Mouse (Mus musculus) lung, embryonic 16.5 days (tissue): ENCODE measurements around the gene Mlf2. TPM values are rescaled to one million over a fixed set of nuclear protein-coding genes. Genes with fewer than 3 reads are reported as not detected.

Experiments
- ATAC-seq: fragments of 200-750 bp; cut with Nextera tagmentation; 2 replicates; pipeline ENCODE4 v1.8.0; 2017; ENCODE audit warnings: low read depth, mild to moderate bottlenecking, moderate library complexity
- H3K27ac ChIP-seq: fragments of 300-500 bp; sonication (generic); 2 replicates; pipeline ENCODE4 v1.5.1; 2014; ENCODE audit warnings: mild to moderate bottlenecking, control low read depth, low read length
- H3K27me3 ChIP-seq: fragments of 300-500 bp; sonication (generic); 2 replicates; pipeline ENCODE4 v1.6.1; 2014; ENCODE audit warnings: low read depth, low read length, mixed read lengths; ENCODE audit not compliant: control insufficient read depth, insufficient read depth
- H3K36me3 ChIP-seq: fragments of 300-500 bp; sonication (generic); 2 replicates; pipeline ENCODE4 v1.6.1; 2014; ENCODE audit warnings: low read length; ENCODE audit not compliant: control insufficient read depth, insufficient read depth
- H3K4me1 ChIP-seq: fragments of 300-500 bp; sonication (generic); replicated peaks from 2 replicates; pipeline ENCODE4 v1.6.1; 2014; ENCODE audit warnings: low read length, mixed read lengths; ENCODE audit not compliant: control insufficient read depth, insufficient read depth
- H3K4me2 ChIP-seq: fragments of 300-500 bp; sonication (generic); 2 replicates; pipeline ENCODE4 v1.6.1; 2014; ENCODE audit warnings: low read depth, low read length, control low read depth
- H3K4me3 ChIP-seq: fragments of 300-500 bp; sonication (generic); 2 replicates; pipeline ENCODE4 v1.5.1; 2014; ENCODE audit warnings: mild to moderate bottlenecking, low read length, control low read depth
- H3K9ac ChIP-seq: fragments of 300-500 bp; sonication (generic); 2 replicates; pipeline ENCODE4 v1.6.1; 2014; ENCODE audit warnings: low read length, control low read depth
- H3K9me3 ChIP-seq: fragments of 300-500 bp; sonication (generic); 2 replicates; pipeline ENCODE4 v1.6.1; 2016; ENCODE audit warnings: low read length; ENCODE audit not compliant: control insufficient read depth
- WGBS: fragments of 180-500 bp; shearing (Covaris S2); extraction: QIAGEN DNeasy Blood & Tissue Kit; methylation state at CpG from one replicate; pipeline ENCODE4 v1.1.7; 2014; 5-methylcytosine and 5-hydroxymethylcytosine counted together
- polyA plus RNA-seq: library from polyadenylated mRNA; unstranded; fragments of >200 nt; fragmentation: Nextera tagmentation; extraction: Ambion mirVana; gene quantifications from 2 replicates; pipeline ENCODE4 v1.2.1, GENCODE M21; 2015

Gene Mlf2
- polyA plus RNA-seq, 1 experiment from 2014 or later, result 323 TPM

GRCm38 (mm10) chr6:124966466-124967118, 35.4 kb downstream of the Mlf2 start:
- Histone ChIP-seq H3K9me3 (no peaks in the 10 kb centered on the region), H3K27ac (no peak overlapping the region), H3K4me3 (peak overlapping the region; percentile 80), H3K4me1 (peaks cover 11% of the 10 kb centered on the region), H3K36me3 (peaks cover under 1% of the 10 kb centered on the region; the same call in 1 of the 2 replicates), H3K4me2 (peak overlapping the region; percentile 63), H3K27me3 (no peaks in the 10 kb centered on the region), H3K9ac (peak overlapping the region; percentile 89)
- 89% methylated on average over 7 of the region's 7 CpGs for WGBS
- ATAC-seq, result no peak

GRCm38 (mm10) chr6:124967766-124968165, 36.6 kb downstream of the Mlf2 start:
- ATAC-seq, result no peak
- 69% methylated on average over 4 of the region's 4 CpGs for WGBS

More at GRCm38 (mm10) chr6:124967766-124968165, 36.6 kb downstream of the Mlf2 start:
- Histone ChIP-seq H3K4me1 (peaks cover 11% of the 10 kb centered on the region), H3K27me3 (no peaks in the 10 kb centered on the region), H3K27ac (no peak overlapping the region), H3K4me3 (no peak overlapping the region), H3K9me3 (no peaks in the 10 kb centered on the region), H3K4me2 (no peak overlapping the region), H3K9ac (no peak overlapping the region), H3K36me3 (no peaks in the 10 kb centered on the region)

Other genes starting within 250 kb of the Mlf2 start
- gene Emg1, start 219.2 kb upstream of the Mlf2 start, polyA plus RNA-seq, result 188 and 192 TPM in 2 replicates
- 254 and 278 TPM in 2 replicates for gene Phb2, start 219.1 kb upstream of the Mlf2 start, polyA plus RNA-seq
- 21.3 and 27.3 TPM in 2 replicates for gene Ptpn6, start 192.7 kb upstream of the Mlf2 start, polyA plus RNA-seq
- 430 and 446 TPM in 2 replicates for gene Grcc10, start 190.0 kb upstream of the Mlf2 start, polyA plus RNA-seq
- gene Gm45234, start 175.4 kb upstream of the Mlf2 start, polyA plus RNA-seq, result not detected in 2 replicates
- 14.0 and 14.7 TPM in 2 replicates for gene Atn1, start 174.9 kb upstream of the Mlf2 start, polyA plus RNA-seq
- gene Eno2, start 161.7 kb upstream of the Mlf2 start, polyA plus RNA-seq, result 3.5 and 4.7 TPM in 2 replicates
- gene Lrrc23, start 151.7 kb upstream of the Mlf2 start, polyA plus RNA-seq, result 34.0 and 44.7 TPM in 2 replicates
- 13.6 and 14.2 TPM in 2 replicates for gene Spsb2, start 122.7 kb upstream of the Mlf2 start, polyA plus RNA-seq
- gene Tpi1, start 117.1 kb upstream of the Mlf2 start, polyA plus RNA-seq, result 680 and 700 TPM in 2 replicates
- 138 and 139 TPM in 2 replicates for gene Usp5, start 101.9 kb upstream of the Mlf2 start, polyA plus RNA-seq
- gene Cdca3, start 101.8 kb upstream of the Mlf2 start, polyA plus RNA-seq, result 175 and 176 TPM in 2 replicates
- 0.29 and 0.34 TPM in 2 replicates for gene Gnb3, start 91.1 kb upstream of the Mlf2 start, polyA plus RNA-seq
- gene P3h3, start 73.6 kb upstream of the Mlf2 start, polyA plus RNA-seq, result 8.3 and 15.3 TPM in 2 replicates
- gene Gpr162, start 67.4 kb upstream of the Mlf2 start, polyA plus RNA-seq, result 0.54 and 1.3 TPM in 2 replicates
- gene Cd4, start 43.2 kb upstream of the Mlf2 start, polyA plus RNA-seq, result 0.13 and 0.44 TPM in 2 replicates
- gene Lag3, start 19.7 kb upstream of the Mlf2 start, polyA plus RNA-seq, result 1.2 TPM in 2 replicates
- 341 and 346 TPM in 2 replicates for gene Ptms, start 11.3 kb upstream of the Mlf2 start, polyA plus RNA-seq
- 138 and 153 TPM in 2 replicates for gene Cops7a, start 34.2 kb downstream of the Mlf2 start, polyA plus RNA-seq
- gene Pianp, start 65.3 kb downstream of the Mlf2 start, polyA plus RNA-seq, result 0.68 and 0.88 TPM in 2 replicates
- 14.0 and 14.3 TPM in 2 replicates for gene Zfp384, start 77.8 kb downstream of the Mlf2 start, polyA plus RNA-seq
- 141 and 142 TPM in 2 replicates for gene Ing4, start 108.4 kb downstream of the Mlf2 start, polyA plus RNA-seq
- 12.9 and 16.4 TPM in 2 replicates for gene Acrbp, start 118.3 kb downstream of the Mlf2 start, polyA plus RNA-seq
- 0.45 and 0.49 TPM in 2 replicates for gene Lpar5, start 136.5 kb downstream of the Mlf2 start, polyA plus RNA-seq
- gene Chd4, start 164.6 kb downstream of the Mlf2 start, polyA plus RNA-seq, result 58.2 and 59.4 TPM in 2 replicates
- 44.5 and 52.5 TPM in 2 replicates for gene Nop2, start 200.5 kb downstream of the Mlf2 start, polyA plus RNA-seq
- gene Iffo1, start 213.9 kb downstream of the Mlf2 start, polyA plus RNA-seq, result 5.5 and 7.2 TPM in 2 replicates
- gene Gapdh, start 235.1 kb downstream of the Mlf2 start, polyA plus RNA-seq, result 1,562 and 1,631 TPM in 2 replicates